Mouse (Mus musculus) hindbrain, embryonic 13.5 days (tissue): Measurements from ENCODE around the gene Gm10424. TPM values are rescaled to one million over a fixed set of nuclear protein-coding genes. Genes with fewer than 3 reads are reported as not detected.
"Not testable (repeated sequence)": the region's sequence is repeated elsewhere in the genome, so short reads cannot be mapped to it uniquely, and the experiment has no call there.

ENCODE experiments used
- ATAC-seq: fragments of 200-750 bp; cut with Nextera tagmentation; 2 replicates; pipeline ENCODE4 v1.8.0; 2017; ENCODE audit warnings: moderate TSS enrichment; ENCODE audit not compliant: low FRiP score
- H3K27ac ChIP-seq: fragments of 300-500 bp; sonication (generic); 2 replicates; pipeline ENCODE4 v1.5.1; 2015; ENCODE audit warnings: inconsistent platforms, mild to moderate bottlenecking, moderate library complexity
- H3K27me3 ChIP-seq: fragments of 300-500 bp; sonication (generic); 2 replicates; pipeline ENCODE4 v1.6.1; 2015; ENCODE audit warnings: mild to moderate bottlenecking, inconsistent platforms
- H3K36me3 ChIP-seq: fragments of 300-500 bp; sonication (generic); 2 replicates; pipeline ENCODE4 v1.6.1; 2015; ENCODE audit warnings: mild to moderate bottlenecking, inconsistent platforms
- H3K4me1 ChIP-seq: fragments of 300-500 bp; sonication (generic); replicated peaks from 2 replicates; pipeline ENCODE4 v1.6.1; 2015; ENCODE audit warnings: inconsistent platforms
- H3K4me2 ChIP-seq: fragments of 300-500 bp; sonication (generic); 2 replicates; pipeline ENCODE4 v1.6.1; 2015; ENCODE audit warnings: inconsistent platforms, mild to moderate bottlenecking, moderate library complexity
- H3K4me3 ChIP-seq: fragments of 300-500 bp; sonication (generic); 2 replicates; pipeline ENCODE4 v1.5.1; 2015; ENCODE audit warnings: mild to moderate bottlenecking, inconsistent platforms
- H3K9ac ChIP-seq: fragments of 300-500 bp; sonication (generic); 2 replicates; pipeline ENCODE4 v1.6.1; 2015; ENCODE audit warnings: mild to moderate bottlenecking, inconsistent platforms
- H3K9me3 ChIP-seq: fragments of 300-500 bp; sonication (generic); 2 replicates; pipeline ENCODE4 v1.6.1; 2016; ENCODE audit warnings: inconsistent platforms
- WGBS: fragments of 180-500 bp; shearing (Covaris S2); methylation state at CpG from one replicate; pipeline ENCODE4 v1.1.7; 2015; 5-methylcytosine and 5-hydroxymethylcytosine counted together
- polyA plus RNA-seq: library from polyadenylated mRNA; unstranded; fragments of >200 nt; fragmentation: Nextera tagmentation; extraction: Ambion mirVana; gene quantifications from 2 replicates; pipeline ENCODE4 v1.2.1, GENCODE M21; 2015

The Gm10424 gene
- polyA plus RNA-seq: not detected in 2 replicates

DNA sequence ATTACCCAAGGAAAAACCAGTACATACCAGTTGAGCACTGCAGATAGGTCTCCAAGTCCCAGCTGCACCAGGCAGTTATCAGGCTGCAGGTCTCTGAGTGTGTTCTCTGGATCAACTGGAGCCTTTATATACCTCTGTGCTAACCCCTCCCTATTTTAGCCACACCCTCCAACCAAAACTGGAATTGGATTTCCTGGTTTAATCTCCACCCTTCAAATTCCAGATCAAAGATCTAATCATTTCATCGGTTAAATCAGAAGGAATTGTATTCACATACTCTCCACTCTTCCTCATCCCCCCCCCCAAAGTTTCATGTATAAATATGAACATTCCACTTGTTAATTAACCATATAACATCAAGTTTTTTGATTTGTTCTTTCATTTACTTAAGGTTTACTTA lies at the start of gene Gm10424:
Gm10424 (minus strand) TSS at position 101 of the 400 bp plus-strand sequence.
- not testable (repeated sequence) for H3K36me3 ChIP-seq, H3K9me3 ChIP-seq, H3K27ac ChIP-seq, H3K27me3 ChIP-seq, H3K4me2 ChIP-seq, H3K4me3 ChIP-seq, ATAC-seq, H3K4me1 ChIP-seq, H3K9ac ChIP-seq
- no CpG with 5 or more reads among the region's 1 CpGs for WGBS

DNA sequence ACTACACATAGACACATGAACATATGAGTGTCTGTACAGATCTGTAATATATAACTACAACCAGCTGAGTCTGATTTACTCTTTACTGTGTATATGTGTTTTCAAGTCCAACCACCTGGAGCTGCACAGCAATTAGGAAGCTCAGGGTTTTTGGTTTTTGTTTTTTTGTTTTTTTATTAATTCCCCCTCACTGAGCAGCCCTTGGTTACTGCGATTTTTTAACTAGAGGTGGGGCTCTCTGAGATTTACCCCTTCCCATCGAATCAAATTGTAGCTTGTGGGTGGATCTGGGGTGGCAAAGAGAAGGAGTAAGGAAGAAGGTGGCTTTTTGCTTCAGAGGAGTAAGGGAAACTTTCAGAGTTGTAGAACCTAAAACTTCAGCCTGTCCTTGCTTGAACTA lies 33.0 kb upstream of the Gm10424 start, which contains the start of gene Gm3259:
Gm3259 (plus strand) TSS at position 301 of the 400 bp plus-strand sequence.
- H3K36me3 ChIP-seq, H3K4me1 ChIP-seq, H3K27ac ChIP-seq, H3K4me2 ChIP-seq, H3K9ac ChIP-seq, H3K27me3 ChIP-seq, H3K9me3 ChIP-seq, ATAC-seq, H3K4me3 ChIP-seq: not testable (repeated sequence)
- WGBS: 69% methylated on average over 2 of the region's 2 CpGs

Other genes starting within 250 kb of the Gm10424 start
- gene Gm7942, start 165.8 kb downstream of the Gm10424 start, polyA plus RNA-seq: not detected in 2 replicates
- gene Gm16513, start 90.1 kb downstream of the Gm10424 start, polyA plus RNA-seq: not detected in 2 replicates
- not detected in 2 replicates for gene Gm3259, start 33.1 kb upstream of the Gm10424 start, polyA plus RNA-seq
- gene D5Ertd577e, start 184.0 kb upstream of the Gm10424 start, polyA plus RNA-seq: not detected in 2 replicates
- gene Gm3286, start 238.0 kb upstream of the Gm10424 start, polyA plus RNA-seq: not detected in 2 replicates